Mouse (Mus musculus): ENCODE data around the gene Clybl. TPM values are rescaled to one million over a fixed set of nuclear protein-coding genes. Genes with fewer than 3 reads are reported as not detected.
A peak's percentile ranks its signal among the peaks of the same experiment; 100 is the strongest.

The Clybl gene
- polyA plus RNA-seq, 1 experiment from 2014 or later: 18.9 TPM

- H3K4me1 ChIP-seq (ENCODE audit: control insufficient read depth, insufficient read depth, low read length): peaks cover 11% of the 10 kb centered on the region
- no peak overlapping the region for H3K9ac ChIP-seq (ENCODE audit: low read length)
- no peaks in the 10 kb centered on the region for H3K9me3 ChIP-seq (replicated peaks; ENCODE audit: control insufficient read depth, low read length)
- no peak overlapping the region for H3K4me3 ChIP-seq (ENCODE audit: low read depth, low read length)
- H3K27ac ChIP-seq (ENCODE audit: low read depth, low read length): peak overlapping the region; percentile 44; the same call in 1 of the 2 replicates
- ATAC-seq (peak; percentile 68), DNase-seq (ENCODE audit: low spot score) (peak; percentile 71)
- no peaks in the 10 kb centered on the region for H3K36me3 ChIP-seq (ENCODE audit: control insufficient read depth, insufficient read depth, low read length)
- 0 out of 2 replicates have a peak, but pooled peaks cover 6% of the 10 kb centered on the region for H3K27me3 ChIP-seq (replicated peaks; ENCODE audit: control insufficient read depth, insufficient read depth, low read length)
- 2% methylated on average over 9 of the region's 9 CpGs for WGBS
- peak overlapping the region; percentile 48; the same call in 1 of the 2 replicates for H3K4me2 ChIP-seq (ENCODE audit: low read length)
Measured at GRCm38 (mm10) chr14:122374285-122374997, 192.9 kb downstream of the Clybl start.

- WGBS: 36% methylated on average over 12 of the region's 12 CpGs
- Histone ChIP-seq H3K27ac (ENCODE audit: low read depth, low read length) (peak overlapping the region; percentile 76), H3K36me3 (ENCODE audit: control insufficient read depth, insufficient read depth, low read length) (no peaks in the 10 kb centered on the region), H3K9me3 (replicated peaks; ENCODE audit: control insufficient read depth, low read length) (no peaks in the 10 kb centered on the region), H3K4me2 (ENCODE audit: low read length) (peak overlapping the region; percentile 25; the same call in 1 of the 2 replicates), H3K4me1 (ENCODE audit: control insufficient read depth, insufficient read depth, low read length) (peaks cover 11% of the 10 kb centered on the region), H3K27me3 (replicated peaks; ENCODE audit: control insufficient read depth, insufficient read depth, low read length) (0 out of 2 replicates have a peak, but pooled peaks cover 6% of the 10 kb centered on the region), H3K4me3 (ENCODE audit: low read depth, low read length) (peak overlapping the region; percentile 0; the same call in 1 of the 2 replicates), H3K9ac (ENCODE audit: low read length) (peak overlapping the region; percentile 32; the same call in 1 of the 2 replicates)
- DNase-seq (ENCODE audit: low spot score) (peak; percentile 55), ATAC-seq (peak; percentile 45; the same call in 1 of the 2 replicates)
Measured at GRCm38 (mm10) chr14:122375070-122375811, 193.7 kb downstream of the Clybl start.

- 30% methylated on average over 9 of the region's 9 CpGs for WGBS
- no peak for ATAC-seq
- peaks cover 11% of the 10 kb centered on the region for H3K4me1 ChIP-seq (ENCODE audit: control insufficient read depth, insufficient read depth, low read length)
- H3K9me3 ChIP-seq (replicated peaks; ENCODE audit: control insufficient read depth, low read length): no peaks in the 10 kb centered on the region
- peak overlapping the region; percentile 33 for H3K4me2 ChIP-seq (ENCODE audit: low read length)
- H3K36me3 ChIP-seq (ENCODE audit: control insufficient read depth, insufficient read depth, low read length): no peaks in the 10 kb centered on the region
- H3K27me3 ChIP-seq (replicated peaks; ENCODE audit: control insufficient read depth, insufficient read depth, low read length): 0 out of 2 replicates have a peak, but pooled peaks cover 6% of the 10 kb centered on the region
- H3K4me3 ChIP-seq (ENCODE audit: low read depth, low read length): no peak overlapping the region; the same call in 1 of the 2 replicates
- DNase-seq (ENCODE audit: low spot score): no peak
- H3K9ac ChIP-seq (ENCODE audit: low read length): peak overlapping the region; percentile 6
- H3K27ac ChIP-seq (ENCODE audit: low read depth, low read length): peak overlapping the region; percentile 67
Measured at GRCm38 (mm10) chr14:122376482-122377143, 195.1 kb downstream of the Clybl start.

- Histone ChIP-seq H3K4me2 (ENCODE audit: low read length) (peak overlapping the region; percentile 6; the same call in 1 of the 2 replicates), H3K4me1 (ENCODE audit: control insufficient read depth, insufficient read depth, low read length) (peaks cover 11% of the 10 kb centered on the region), H3K9ac (ENCODE audit: low read length) (no peak overlapping the region), H3K9me3 (replicated peaks; ENCODE audit: control insufficient read depth, low read length) (no peaks in the 10 kb centered on the region), H3K27me3 (replicated peaks; ENCODE audit: control insufficient read depth, insufficient read depth, low read length) (0 out of 2 replicates have a peak, but pooled peaks cover 6% of the 10 kb centered on the region), H3K4me3 (ENCODE audit: low read depth, low read length) (no peak overlapping the region), H3K27ac (ENCODE audit: low read depth, low read length) (peak overlapping the region; percentile 35; the same call in 1 of the 2 replicates), H3K36me3 (ENCODE audit: control insufficient read depth, insufficient read depth, low read length) (no peaks in the 10 kb centered on the region)
- ATAC-seq (no peak), DNase-seq (ENCODE audit: low spot score) (no peak)
- 28% methylated on average over 6 of the region's 6 CpGs for WGBS
Measured at GRCm38 (mm10) chr14:122377681-122378080, 196.2 kb downstream of the Clybl start.

- no peaks in the 10 kb centered on the region for H3K9me3 ChIP-seq (replicated peaks; ENCODE audit: control insufficient read depth, low read length)
- DNase-seq (ENCODE audit: low spot score) (no peak), ATAC-seq (no peak)
- 91% methylated on average over 9 of the region's 9 CpGs for whole genome bisulfite sequencing
- no peak overlapping the region for H3K4me3 ChIP-seq (ENCODE audit: low read depth, low read length)
- no peaks in the 10 kb centered on the region for H3K36me3 ChIP-seq (ENCODE audit: control insufficient read depth, insufficient read depth, low read length)
- H3K27me3 ChIP-seq (replicated peaks; ENCODE audit: control insufficient read depth, insufficient read depth, low read length): 0 out of 2 replicates have a peak, but pooled peaks cover 5% of the 10 kb centered on the region
- no peak overlapping the region for H3K9ac ChIP-seq (ENCODE audit: low read length)
- peak overlapping the region; percentile 35; the same call in 1 of the 2 replicates for H3K27ac ChIP-seq (ENCODE audit: low read depth, low read length)
- 0 out of 2 replicates have a peak overlapping the region, but pooled peaks have one; percentile 6 for H3K4me2 ChIP-seq (ENCODE audit: low read length)
- H3K4me1 ChIP-seq (ENCODE audit: control insufficient read depth, insufficient read depth, low read length): peaks cover 3% of the 10 kb centered on the region
Measured at GRCm38 (mm10) chr14:122379076-122379475, 197.6 kb downstream of the Clybl start.

GRCm38 (mm10) chr14:122379996-122380395 is 198.5 kb downstream of the Clybl start:
- Histone ChIP-seq H3K4me3 (ENCODE audit: low read depth, low read length) (no peak overlapping the region), H3K4me1 (ENCODE audit: control insufficient read depth, insufficient read depth, low read length) (peaks cover 10% of the 10 kb centered on the region), H3K36me3 (ENCODE audit: control insufficient read depth, insufficient read depth, low read length) (no peaks in the 10 kb centered on the region), H3K27me3 (replicated peaks; ENCODE audit: control insufficient read depth, insufficient read depth, low read length) (0 out of 2 replicates have a peak, but pooled peaks cover 3% of the 10 kb centered on the region), H3K27ac (ENCODE audit: low read depth, low read length) (no peak overlapping the region), H3K9ac (ENCODE audit: low read length) (no peak overlapping the region), H3K9me3 (replicated peaks; ENCODE audit: control insufficient read depth, low read length) (no peaks in the 10 kb centered on the region), H3K4me2 (ENCODE audit: low read length) (no peak overlapping the region)
- ATAC-seq: no peak
- no peak for DNase-seq (ENCODE audit: low spot score)
- WGBS: 95% methylated on average over 5 of the region's 5 CpGs

GRCm38 (mm10) chr14:122380896-122381845 is 199.7 kb downstream of the Clybl start:
- Histone ChIP-seq H3K9ac (ENCODE audit: low read length) (no peak overlapping the region), H3K9me3 (replicated peaks; ENCODE audit: control insufficient read depth, low read length) (no peaks in the 10 kb centered on the region), H3K4me3 (ENCODE audit: low read depth, low read length) (no peak overlapping the region), H3K4me2 (ENCODE audit: low read length) (peak overlapping the region; percentile 1; the same call in 1 of the 2 replicates), H3K4me1 (ENCODE audit: control insufficient read depth, insufficient read depth, low read length) (peaks cover 10% of the 10 kb centered on the region; the same call in 1 of the 2 replicates), H3K27ac (ENCODE audit: low read depth, low read length) (peak overlapping the region; percentile 65), H3K36me3 (ENCODE audit: control insufficient read depth, insufficient read depth, low read length) (no peaks in the 10 kb centered on the region), H3K27me3 (replicated peaks; ENCODE audit: control insufficient read depth, insufficient read depth, low read length) (0 out of 2 replicates have a peak, but pooled peaks cover 3% of the 10 kb centered on the region)
- ATAC-seq (peak; percentile 19; the same call in 1 of the 2 replicates), DNase-seq (ENCODE audit: low spot score) (peak; percentile 44)
- 54% methylated on average over 15 of the region's 15 CpGs for WGBS
